Mouse (Mus musculus) thymus, adult 2 months (tissue): ENCODE measurements around the gene Rhoq.

Experiments used
- CTCF ChIP-seq: fragments of 200-500 bp; IDR thresholded peaks from 2 replicates; pipeline ENCODE4 v1.5.1; 2012; ENCODE audit warnings: mild to moderate bottlenecking, control low read depth, low read length, moderate library complexity, borderline replicate concordance; ENCODE audit not compliant: control insufficient read depth, poor library complexity, insufficient read depth; ENCODE audit errors: extremely low read depth
- POLR2A ChIP-seq: fragments of 200-500 bp; IDR thresholded peaks from 2 replicates; pipeline ENCODE4 v1.6.1; 2012; ENCODE audit warnings: mild to moderate bottlenecking, low read length, control low read depth, moderate library complexity; ENCODE audit not compliant: control insufficient read depth, poor library complexity, insufficient read depth; ENCODE audit errors: extremely low read depth

- TF ChIP-seq POLR2A (no peak), CTCF (no peak)
Measured at GRCm38 (mm10) chr17:86964041-86964440, 1.2 kb downstream of the Rhoq start.
